Mouse (Mus musculus) heart, embryonic 13.5 days (tissue): ENCODE data around the gene Pappa2. TPM values are rescaled to one million over a fixed set of nuclear protein-coding genes. Genes with fewer than 3 reads are reported as not detected.

Experiments used
- ATAC-seq: fragments of 200-750 bp; cut with Nextera tagmentation; 2 replicates; pipeline ENCODE4 v1.8.0; 2017; ENCODE audit warnings: moderate TSS enrichment; ENCODE audit not compliant: insufficient number of reproducible peaks, low FRiP score, low TSS enrichment; ENCODE audit errors: extremely low read depth
- H3K27ac ChIP-seq: fragments of 300-500 bp; sonication (generic); replicated peaks from 2 replicates; pipeline ENCODE4 v1.5.1; 2015; ENCODE audit warnings: moderate library complexity, mild to moderate bottlenecking, inconsistent platforms
- H3K27me3 ChIP-seq: fragments of 300-500 bp; sonication (generic); replicated peaks from 2 replicates; pipeline ENCODE4 v1.6.1; 2015; ENCODE audit warnings: mild to moderate bottlenecking, inconsistent platforms
- H3K36me3 ChIP-seq: fragments of 300-500 bp; sonication (generic); 2 replicates; pipeline ENCODE4 v1.6.1; 2015; ENCODE audit warnings: mild to moderate bottlenecking, inconsistent platforms
- H3K4me1 ChIP-seq: fragments of 300-500 bp; sonication (generic); 2 replicates; pipeline ENCODE4 v1.6.1; 2015; ENCODE audit warnings: inconsistent platforms
- H3K4me2 ChIP-seq: fragments of 300-500 bp; sonication (generic); 2 replicates; pipeline ENCODE4 v1.6.1; 2015; ENCODE audit warnings: inconsistent platforms, mild to moderate bottlenecking, moderate library complexity
- H3K4me3 ChIP-seq: fragments of 300-500 bp; sonication (generic); 2 replicates; pipeline ENCODE4 v1.5.1; 2015; ENCODE audit warnings: moderate library complexity, mild to moderate bottlenecking, inconsistent platforms
- H3K9ac ChIP-seq: fragments of 300-500 bp; sonication (generic); 2 replicates; pipeline ENCODE4 v1.6.1; 2015; ENCODE audit warnings: inconsistent platforms, mild to moderate bottlenecking, moderate library complexity
- H3K9me3 ChIP-seq: fragments of 300-500 bp; sonication (generic); 2 replicates; pipeline ENCODE4 v1.6.1; 2016; ENCODE audit warnings: inconsistent platforms
- WGBS: fragments of 180-500 bp; shearing (Covaris S2); methylation state at CpG from one replicate; pipeline ENCODE4 v1.1.7; 2015; ENCODE audit warnings: mixed read lengths; 5-methylcytosine and 5-hydroxymethylcytosine counted together
- polyA plus RNA-seq: library from polyadenylated mRNA; unstranded; fragments of >200 nt; fragmentation: Nextera tagmentation; extraction: Ambion mirVana; gene quantifications from 2 replicates; pipeline ENCODE4 v1.2.1, GENCODE M21; 2015

The Pappa2 gene
- polyA plus RNA-seq, 1 experiment from 2014 or later = 0.57 TPM

DNA sequence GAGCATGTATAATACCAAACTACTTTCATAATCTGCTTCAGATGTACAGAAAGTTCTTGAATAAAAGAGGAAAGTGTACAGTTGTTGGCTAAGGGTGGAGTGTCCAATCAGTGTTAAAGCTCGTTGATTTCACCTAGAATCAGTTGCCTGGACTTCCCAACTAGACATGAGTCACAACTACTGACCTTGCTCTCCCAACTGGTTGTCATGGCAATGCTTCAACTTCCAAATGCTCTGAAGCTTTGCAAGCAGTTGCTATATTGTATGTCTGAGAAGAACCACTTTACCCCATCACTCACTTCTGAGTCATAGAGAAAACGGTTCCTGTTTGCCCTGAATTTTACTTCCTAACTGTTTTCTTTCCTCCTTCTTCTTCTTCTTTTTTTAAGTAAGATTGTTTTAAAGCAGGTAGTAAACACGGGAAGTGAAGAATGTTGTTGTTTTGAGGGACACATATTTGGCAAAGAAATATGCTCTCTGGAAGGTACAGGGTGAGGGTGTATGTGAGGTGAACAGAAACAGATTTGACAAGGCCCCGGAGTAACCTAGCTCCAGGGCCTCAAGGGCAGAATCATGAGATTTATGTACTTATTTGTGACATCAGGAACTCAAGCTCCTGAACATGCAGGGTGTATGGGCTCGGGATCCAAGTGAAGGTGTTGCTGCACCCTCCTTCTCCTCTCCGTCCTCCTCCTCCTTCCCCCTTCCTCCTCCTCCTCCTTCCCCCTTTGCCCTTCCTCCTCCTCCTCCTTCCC, 32.1 kb downstream of the Pappa2 start:
- ATAC-seq = no peak
- Histone ChIP-seq H3K27ac (no peak overlapping the region), H3K4me1 (no peaks in the 10 kb centered on the region), H3K4me3 (no peak overlapping the region), H3K9me3 (no peaks in the 10 kb centered on the region), H3K36me3 (no peaks in the 10 kb centered on the region), H3K4me2 (no peak overlapping the region), H3K27me3 (no peaks in the 10 kb centered on the region), H3K9ac (no peak overlapping the region)
- 65% methylated on average over 6 of the region's 6 CpGs for WGBS

- ATAC-seq = no peak
- 39% methylated on average over 4 of the region's 4 CpGs for WGBS
- H3K27ac ChIP-seq = no peak overlapping the region
Measured at GRCm38 (mm10) chr1:158944936-158945335, 35.4 kb downstream of the Pappa2 start.

DNA sequence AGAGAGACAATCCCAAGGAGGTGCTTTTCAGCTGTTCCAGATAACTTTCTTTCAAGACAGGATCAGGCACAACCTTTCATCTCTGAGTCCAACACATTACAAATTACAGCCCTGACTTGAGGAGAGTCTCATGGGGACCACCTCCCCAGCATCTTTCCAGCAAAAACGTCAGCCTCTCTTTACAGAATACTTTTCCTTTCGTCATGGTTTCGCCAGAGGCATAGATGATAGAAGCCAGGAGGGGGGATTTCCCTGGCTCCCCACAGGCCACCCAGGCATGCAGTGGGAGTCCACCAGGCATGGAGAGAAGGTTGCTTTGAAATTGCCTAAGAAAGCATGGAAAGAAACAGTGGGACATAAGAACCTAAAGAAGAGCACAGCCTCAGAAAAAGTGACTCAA, 37.4 kb downstream of the Pappa2 start:
- Histone ChIP-seq H3K36me3 (no peaks in the 10 kb centered on the region), H3K27ac (no peak overlapping the region), H3K4me1 (no peaks in the 10 kb centered on the region), H3K9me3 (no peaks in the 10 kb centered on the region), H3K9ac (no peak overlapping the region), H3K4me2 (no peak overlapping the region), H3K27me3 (no peaks in the 10 kb centered on the region), H3K4me3 (no peak overlapping the region)
- no peak for ATAC-seq
- 53% methylated on average over 3 of the region's 3 CpGs for WGBS

More at GRCm38 (mm10) chr1:158944936-158945335, 35.4 kb downstream of the Pappa2 start:
- H3K9ac ChIP-seq = no peak overlapping the region
- H3K27me3 ChIP-seq = no peaks in the 10 kb centered on the region
- no peak overlapping the region for H3K4me2 ChIP-seq
- H3K4me3 ChIP-seq = no peak overlapping the region
- H3K9me3 ChIP-seq = no peaks in the 10 kb centered on the region
- H3K36me3 ChIP-seq = no peaks in the 10 kb centered on the region
- no peaks in the 10 kb centered on the region for H3K4me1 ChIP-seq

DNA sequence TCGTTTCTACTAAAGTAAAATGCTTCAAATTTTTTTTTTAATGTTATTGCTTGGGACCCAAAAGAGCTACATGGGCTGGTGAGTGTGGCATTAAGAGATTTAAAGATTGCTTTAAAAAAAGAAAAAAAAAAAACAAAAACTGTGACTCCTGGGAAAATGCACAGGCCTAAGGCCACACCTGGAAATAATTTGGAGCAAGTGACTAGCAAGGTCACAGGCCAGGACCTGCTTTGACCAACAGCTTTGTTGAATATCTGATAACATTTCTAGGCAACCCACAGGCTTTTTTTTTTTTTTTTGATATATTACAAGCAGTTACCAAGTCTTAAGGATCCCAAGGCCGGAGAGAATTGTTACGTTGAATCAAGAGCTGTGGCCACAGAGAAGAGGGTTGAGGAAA, 39.3 kb downstream of the Pappa2 start:
- H3K36me3 ChIP-seq = no peaks in the 10 kb centered on the region
- no peaks in the 10 kb centered on the region for H3K9me3 ChIP-seq
- no peak overlapping the region for H3K4me2 ChIP-seq
- H3K27me3 ChIP-seq = no peaks in the 10 kb centered on the region
- 79% methylated on average over 3 of the region's 3 CpGs for WGBS
- H3K9ac ChIP-seq = no peak overlapping the region
- no peak for ATAC-seq
- no peaks in the 10 kb centered on the region for H3K4me1 ChIP-seq
- no peak overlapping the region for H3K4me3 ChIP-seq
- H3K27ac ChIP-seq = no peak overlapping the region

DNA sequence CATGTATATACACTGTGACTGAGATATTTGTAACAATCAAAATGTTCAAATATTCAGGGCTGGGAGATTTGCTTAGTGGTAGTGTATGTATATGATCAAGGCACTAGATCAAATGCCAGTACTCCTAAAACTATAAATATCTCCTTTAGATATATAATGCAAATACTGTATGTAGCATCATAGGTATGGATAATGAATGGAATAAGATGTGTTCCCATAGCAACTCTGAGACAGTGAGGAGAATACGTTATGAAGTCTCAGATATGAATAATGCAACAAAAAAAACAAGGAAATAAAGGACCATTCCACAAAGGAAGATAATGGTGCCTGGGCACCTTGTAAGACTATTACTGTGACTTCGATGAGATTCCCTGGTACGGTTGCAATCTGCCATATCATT, 45.8 kb downstream of the Pappa2 start:
- Histone ChIP-seq H3K4me1 (no peaks in the 10 kb centered on the region), H3K9ac (no peak overlapping the region), H3K4me3 (no peak overlapping the region), H3K27me3 (no peaks in the 10 kb centered on the region), H3K36me3 (no peaks in the 10 kb centered on the region), H3K27ac (no peak overlapping the region), H3K9me3 (no peaks in the 10 kb centered on the region), H3K4me2 (no peak overlapping the region)
- 78% methylated on average over 3 of the region's 3 CpGs for WGBS
- ATAC-seq = no peak

DNA sequence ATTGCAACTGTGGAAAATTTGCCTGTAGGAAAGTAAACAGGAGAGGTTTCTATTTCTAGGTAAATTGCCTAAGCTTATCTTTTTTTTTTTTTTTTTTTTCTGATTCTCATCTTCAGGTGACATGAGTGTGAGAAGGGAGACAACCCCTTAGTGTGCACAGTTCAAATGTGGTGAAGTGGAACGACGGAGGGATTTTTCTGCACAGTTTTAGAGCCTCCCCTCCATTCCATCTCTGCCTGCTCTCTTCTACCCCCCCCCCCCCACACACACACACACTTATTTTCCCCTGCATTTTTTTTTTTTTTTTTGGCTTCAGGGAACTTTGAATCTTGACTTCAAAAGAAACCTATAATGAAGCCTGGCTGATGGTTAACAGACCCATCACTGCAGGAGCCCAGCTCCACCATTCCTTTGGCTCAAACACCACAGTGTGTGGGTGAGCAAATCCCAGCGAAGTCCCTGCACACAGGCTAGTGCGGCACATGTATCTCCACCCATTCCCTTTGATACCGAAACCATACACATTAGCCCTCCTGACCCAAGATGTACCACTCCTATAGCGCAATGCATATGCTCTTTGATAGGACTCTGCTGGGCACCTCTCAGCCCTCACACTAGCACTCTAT, 49.0 kb downstream of the Pappa2 start:
- Histone ChIP-seq H3K9me3 (no peaks in the 10 kb centered on the region), H3K27ac (no peak overlapping the region), H3K4me2 (no peak overlapping the region), H3K27me3 (no peaks in the 10 kb centered on the region), H3K4me1 (no peaks in the 10 kb centered on the region), H3K4me3 (no peak overlapping the region), H3K9ac (no peak overlapping the region), H3K36me3 (no peaks in the 10 kb centered on the region)
- 76% methylated on average over 6 of the region's 6 CpGs for WGBS
- no peak for ATAC-seq

DNA sequence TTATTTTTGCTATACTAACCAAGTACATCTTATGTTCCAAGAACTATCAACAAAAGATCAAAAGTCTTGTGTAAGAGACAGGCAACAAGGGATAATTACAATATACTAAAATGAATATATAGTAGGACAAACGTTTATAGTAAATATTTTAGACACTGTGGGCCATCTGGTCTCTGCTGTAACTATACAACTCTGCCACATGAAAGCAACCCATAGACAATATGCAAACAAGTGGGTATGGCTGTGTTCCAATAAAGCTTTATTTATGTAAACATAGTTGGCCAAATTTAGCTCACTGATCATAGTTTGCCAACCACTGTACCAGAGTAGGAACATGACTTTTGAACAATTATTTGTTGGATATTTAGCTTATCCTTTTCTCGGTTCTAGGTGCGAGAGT, 50.9 kb downstream of the Pappa2 start:
- H3K27me3 ChIP-seq = no peaks in the 10 kb centered on the region
- no peak overlapping the region for H3K9ac ChIP-seq
- no peaks in the 10 kb centered on the region for H3K4me1 ChIP-seq
- no peak for ATAC-seq
- H3K4me2 ChIP-seq = no peak overlapping the region
- no peaks in the 10 kb centered on the region for H3K9me3 ChIP-seq
- no peaks in the 10 kb centered on the region for H3K36me3 ChIP-seq
- H3K27ac ChIP-seq = no peak overlapping the region
- WGBS = 68% methylated on average over 3 of the region's 3 CpGs
- no peak overlapping the region for H3K4me3 ChIP-seq

GRCm38 (mm10) chr1:158920451-158920850, 59.8 kb downstream of the Pappa2 start:
- ATAC-seq = no peak
- Histone ChIP-seq H3K27me3 (no peaks in the 10 kb centered on the region), H3K9me3 (no peaks in the 10 kb centered on the region), H3K27ac (no peak overlapping the region), H3K9ac (no peak overlapping the region), H3K4me2 (no peak overlapping the region), H3K4me1 (no peaks in the 10 kb centered on the region), H3K36me3 (no peaks in the 10 kb centered on the region), H3K4me3 (no peak overlapping the region)
- 57% methylated on average over 5 of the region's 5 CpGs for WGBS

DNA sequence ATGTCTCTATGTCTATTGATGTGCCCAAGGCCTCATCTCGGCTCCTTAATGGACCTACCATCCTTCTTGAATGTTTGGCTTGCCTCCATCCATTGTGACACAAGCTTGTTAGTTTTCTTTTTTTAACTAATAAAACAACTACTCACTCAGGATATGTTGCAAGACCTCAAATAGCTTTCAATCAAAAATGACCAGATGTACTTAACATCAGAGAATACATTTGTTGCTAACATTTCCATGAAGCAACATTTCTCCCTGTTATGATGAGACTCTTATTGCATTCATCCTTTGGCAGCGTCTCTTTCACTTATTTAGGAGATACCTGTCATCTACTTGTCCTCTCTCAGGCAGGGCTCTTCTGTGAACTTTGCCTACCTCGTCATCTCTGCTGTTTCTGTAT, 61.4 kb downstream of the Pappa2 start:
- Histone ChIP-seq H3K9me3 (no peaks in the 10 kb centered on the region), H3K27me3 (no peaks in the 10 kb centered on the region), H3K9ac (no peak overlapping the region), H3K27ac (no peak overlapping the region), H3K4me1 (no peaks in the 10 kb centered on the region), H3K4me3 (no peak overlapping the region), H3K36me3 (no peaks in the 10 kb centered on the region), H3K4me2 (no peak overlapping the region)
- no peak for ATAC-seq
- WGBS = 63% methylated on average over 3 of the region's 3 CpGs

DNA sequence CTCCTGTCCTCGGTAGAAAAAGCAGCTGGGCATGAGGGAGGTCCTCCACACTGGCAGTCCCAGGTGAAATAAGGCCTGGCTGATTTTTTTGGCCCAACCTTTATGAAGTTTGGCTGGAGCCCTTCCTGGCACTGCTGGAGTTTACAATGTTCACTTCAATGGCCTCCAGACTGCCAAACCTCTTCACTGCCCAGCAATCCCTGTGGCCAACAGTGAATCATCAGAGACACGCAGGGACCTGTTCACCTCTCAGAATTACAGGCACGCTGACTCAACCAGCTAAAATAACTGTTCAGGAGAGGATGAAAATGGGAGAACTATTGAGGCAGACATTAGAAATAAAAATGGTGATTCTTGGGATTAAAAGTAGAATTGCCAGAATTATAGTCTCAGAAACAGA, 63.2 kb downstream of the Pappa2 start:
- no peak overlapping the region for H3K27ac ChIP-seq
- no peaks in the 10 kb centered on the region for H3K9me3 ChIP-seq
- H3K27me3 ChIP-seq = no peaks in the 10 kb centered on the region
- H3K4me1 ChIP-seq = no peaks in the 10 kb centered on the region
- ATAC-seq = no peak
- 64% methylated on average over 3 of the region's 3 CpGs for WGBS
- no peaks in the 10 kb centered on the region for H3K36me3 ChIP-seq
- H3K4me3 ChIP-seq = no peak overlapping the region
- no peak overlapping the region for H3K9ac ChIP-seq
- no peak overlapping the region for H3K4me2 ChIP-seq

- H3K4me3 ChIP-seq = no peak overlapping the region
- WGBS = 83% methylated on average over 5 of the region's 5 CpGs
- H3K36me3 ChIP-seq = no peaks in the 10 kb centered on the region
- no peak overlapping the region for H3K4me2 ChIP-seq
- ATAC-seq = no peak
- no peaks in the 10 kb centered on the region for H3K27me3 ChIP-seq
- no peak overlapping the region for H3K27ac ChIP-seq
- H3K4me1 ChIP-seq = no peaks in the 10 kb centered on the region
- no peaks in the 10 kb centered on the region for H3K9me3 ChIP-seq
- H3K9ac ChIP-seq = no peak overlapping the region
Measured at GRCm38 (mm10) chr1:158915592-158915991, 64.7 kb downstream of the Pappa2 start.

- H3K27me3 ChIP-seq = no peaks in the 10 kb centered on the region
- H3K9me3 ChIP-seq = no peaks in the 10 kb centered on the region
- no peak overlapping the region for H3K27ac ChIP-seq
- H3K36me3 ChIP-seq = no peaks in the 10 kb centered on the region
- no peak overlapping the region for H3K9ac ChIP-seq
- H3K4me2 ChIP-seq = no peak overlapping the region
- no peak for ATAC-seq
- no peaks in the 10 kb centered on the region for H3K4me1 ChIP-seq
- 71% methylated on average over 2 of the region's 2 CpGs for WGBS
- no peak overlapping the region for H3K4me3 ChIP-seq
Measured at GRCm38 (mm10) chr1:158910661-158911060, 69.6 kb downstream of the Pappa2 start.
